Mouse (Mus musculus): Measurements from ENCODE around the gene Atp5j. TPM values are rescaled to one million over a fixed set of nuclear protein-coding genes. Genes with fewer than 3 reads are reported as not detected.

Atp5j gene
- total RNA-seq (2021) = 1,000 to 10,000 TPM; 1,262 to 1,293 TPM

- DNase-seq = peak; percentile 88
Observed at GRCm38 (mm10) chr16:84835441-84835822, at the start of gene Atp5j. Gene Atp5j (minus strand): TSS chr16:84835625.

- no peak for DNase-seq
Observed at GRCm38 (mm10) chr16:84884572-84884971, 49.1 kb upstream of the Atp5j start.

- no peak for DNase-seq
Observed at GRCm38 (mm10) chr16:84881754-84882321, 46.4 kb upstream of the Atp5j start.

GRCm38 (mm10) chr16:84881168-84881567 is 45.7 kb upstream of the Atp5j start:
- no peak for DNase-seq

- DNase-seq = peak; percentile 82
Observed at GRCm38 (mm10) chr16:84879146-84879545, 43.7 kb upstream of the Atp5j start.

GRCm38 (mm10) chr16:84876082-84876481 is 40.7 kb upstream of the Atp5j start:
- no peak for DNase-seq

- DNase-seq = no peak
Observed at GRCm38 (mm10) chr16:84875718-84876035, 40.3 kb upstream of the Atp5j start.

DNA sequence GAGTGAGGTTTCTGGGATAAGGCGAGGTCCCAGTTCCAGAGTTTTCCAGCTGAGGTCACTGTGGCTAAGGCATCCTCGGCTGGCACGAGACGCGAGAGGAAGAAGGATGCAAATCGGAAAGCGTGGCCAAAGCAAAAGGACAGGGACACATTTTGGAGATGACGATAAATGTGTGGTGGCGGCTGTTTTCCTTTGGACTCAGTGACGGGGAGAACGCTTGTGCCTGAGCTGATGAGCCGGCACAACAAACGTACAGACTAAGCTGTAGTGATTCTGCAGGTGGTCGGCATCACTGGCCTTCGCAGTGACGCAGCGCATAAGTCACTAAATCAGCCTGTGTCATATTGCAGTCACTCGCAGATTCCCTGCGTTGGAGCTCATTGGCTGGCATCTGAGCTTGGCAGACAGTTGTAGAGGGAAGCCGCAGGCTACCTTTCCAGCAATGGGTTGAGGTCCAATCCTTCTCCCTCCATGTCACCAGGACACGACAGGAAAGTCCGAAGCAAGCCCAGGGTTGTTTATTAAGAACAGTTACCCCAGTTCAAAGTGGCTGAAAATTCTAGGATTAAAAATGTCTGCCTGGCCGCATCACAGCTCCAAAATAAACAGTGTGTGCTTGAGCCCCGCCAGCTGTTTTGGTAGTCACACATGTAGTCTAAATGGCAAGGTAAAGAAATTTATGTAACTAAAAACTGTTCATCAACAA is 39.7 kb upstream of the Atp5j start:
- DNase-seq = peak; percentile 16

- DNase-seq = no peak
Observed at GRCm38 (mm10) chr16:84873805-84874204, 38.4 kb upstream of the Atp5j start.

GRCm38 (mm10) chr16:84864656-84865055 is 29.2 kb upstream of the Atp5j start:
- DNase-seq = no peak

DNA sequence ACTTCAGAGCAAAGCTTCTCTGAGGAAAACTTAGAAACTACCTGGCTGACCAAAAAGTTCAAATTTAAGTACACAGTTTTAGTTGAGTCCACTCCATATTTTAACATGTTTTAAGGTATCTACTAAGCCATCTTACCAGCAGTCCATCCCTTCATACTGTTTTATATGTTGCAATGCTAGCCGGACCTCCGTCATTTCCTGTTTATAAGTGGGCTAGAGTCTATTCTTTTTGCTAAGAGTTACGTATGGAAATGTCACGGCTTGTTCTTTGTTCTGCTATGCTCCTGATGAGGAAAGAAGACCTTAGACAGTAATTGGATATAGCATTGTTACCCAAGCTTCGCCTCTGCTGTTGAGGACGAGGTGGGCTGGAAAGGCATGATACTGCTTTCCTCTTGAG is 18.1 kb upstream of the Atp5j start:
- DNase-seq = no peak

DNA sequence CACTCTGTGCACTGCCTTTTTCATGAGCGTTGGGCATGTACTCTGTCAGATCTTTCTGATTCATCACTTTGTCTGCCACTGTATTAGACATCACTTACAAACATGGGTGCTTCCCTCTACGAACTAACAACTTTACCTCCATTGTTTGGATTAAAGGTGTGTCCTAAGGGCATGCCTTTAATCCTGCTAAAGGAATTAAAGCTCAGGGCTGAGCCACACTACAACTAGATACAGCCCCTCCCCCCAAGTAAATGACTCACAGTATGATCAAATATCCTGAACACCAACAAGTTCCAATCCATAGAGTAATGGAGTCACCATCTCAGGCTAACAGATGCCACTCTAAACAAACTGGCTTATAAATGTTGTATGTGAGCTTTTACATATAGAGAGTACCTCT is 3.2 kb upstream of the Atp5j start:
- DNase-seq = no peak

- peak; percentile 67 for DNase-seq
Observed at GRCm38 (mm10) chr16:84835823-84836743, 658 bp upstream of the Atp5j start.

- peak; percentile 92 for DNase-seq
Observed at GRCm38 (mm10) chr16:84834745-84835440, 532 bp downstream of the Atp5j start, which contains the start of gene Gabpa. Gene Gabpa (plus strand): TSS chr16:84834925.

DNA sequence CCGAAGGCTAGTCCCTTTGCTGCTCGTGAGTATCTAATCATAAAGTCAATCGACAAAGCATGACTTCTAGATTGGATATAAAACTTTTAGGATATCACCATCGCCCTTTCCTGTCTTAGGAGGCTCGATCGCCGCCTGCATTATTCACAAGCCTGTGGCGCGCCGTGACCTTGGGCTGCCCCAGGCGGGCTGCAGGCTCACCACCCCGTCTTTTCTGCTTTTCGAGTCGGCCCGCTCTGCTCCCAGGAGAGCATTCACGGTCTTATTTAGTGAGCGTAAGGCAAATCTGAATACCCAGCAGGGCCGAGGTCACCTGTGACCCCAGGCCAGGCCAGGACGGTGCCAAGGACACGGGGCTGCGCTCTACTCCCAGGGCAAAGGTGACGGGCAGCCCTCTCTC is 1.1 kb downstream of the Atp5j start:
- DNase-seq = no peak

DNA sequence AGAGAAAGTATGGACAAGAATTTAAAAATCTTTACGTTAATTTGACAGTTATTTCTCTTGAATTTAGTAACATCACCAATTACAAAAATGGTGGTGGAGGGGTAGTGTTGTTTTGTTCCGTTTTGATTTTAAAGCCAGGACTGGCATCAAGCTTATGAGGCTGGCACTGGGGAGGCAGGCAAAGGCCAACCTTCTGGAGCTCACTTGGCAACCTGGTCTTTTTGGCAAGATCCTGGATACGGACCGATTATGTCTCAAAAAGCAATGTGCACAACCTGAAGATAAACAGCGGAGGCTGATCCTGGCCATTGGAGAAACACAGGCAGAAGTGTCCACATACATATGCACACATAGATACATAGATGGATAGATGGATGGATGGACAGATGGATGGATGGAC is 2.7 kb downstream of the Atp5j start:
- DNase-seq = no peak

GRCm38 (mm10) chr16:84831696-84832095 is 3.7 kb downstream of the Atp5j start:
- no peak for DNase-seq

GRCm38 (mm10) chr16:84825009-84825408 is 10.4 kb downstream of the Atp5j start:
- peak; percentile 71 for DNase-seq

DNA sequence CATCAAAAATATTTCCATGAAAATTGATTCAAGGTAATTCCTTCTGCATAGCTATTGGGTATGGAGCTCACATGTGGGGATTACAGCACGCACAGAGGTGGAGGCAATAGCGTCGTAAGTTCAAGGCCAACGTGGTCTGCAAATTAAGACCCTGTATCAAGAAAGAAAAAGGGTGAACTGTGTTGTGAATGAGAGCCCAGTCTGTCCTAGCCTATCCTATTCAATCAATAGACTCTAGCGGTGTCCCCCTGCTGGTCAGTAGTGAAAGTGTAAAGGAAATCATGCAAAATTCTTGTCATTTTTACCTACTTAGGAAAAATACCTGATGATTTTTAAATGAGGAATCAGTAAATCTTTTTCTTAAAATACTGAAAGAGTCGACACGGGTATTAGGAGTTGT is 18.0 kb downstream of the Atp5j start:
- peak; percentile 44 for DNase-seq

GRCm38 (mm10) chr16:84814511-84814910 is 20.9 kb downstream of the Atp5j start:
- DNase-seq = no peak

- DNase-seq = no peak
Observed at GRCm38 (mm10) chr16:84813852-84814251, 21.6 kb downstream of the Atp5j start.

GRCm38 (mm10) chr16:84810254-84810653 is 25.2 kb downstream of the Atp5j start:
- no peak for DNase-seq

DNA sequence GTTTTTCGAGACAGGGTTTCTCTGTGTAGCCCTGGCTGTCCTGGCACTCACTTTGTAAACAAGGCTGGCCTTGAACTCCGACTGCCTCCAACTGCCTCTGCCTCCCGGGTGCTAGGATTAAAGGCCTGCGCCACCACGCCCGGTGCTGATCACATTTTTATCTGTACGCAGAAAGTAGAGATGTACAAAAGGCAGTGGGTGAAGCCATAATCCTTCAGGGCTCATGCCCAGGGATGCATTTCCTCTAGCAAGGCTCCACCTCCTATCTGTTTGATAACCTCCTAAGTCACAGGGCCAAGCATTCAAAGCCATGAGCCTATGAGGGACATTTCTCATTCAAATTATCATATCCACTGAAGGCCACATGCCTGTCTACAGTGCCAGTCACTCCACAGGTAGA is 27.6 kb downstream of the Atp5j start:
- DNase-seq = no peak

All from heart, postnatal 4 days (tissue).